In genomic region chr11:68176550-68176949, GRCm38 (mm10) we compare ENCODE assay signal across 17 mouse cellular contexts.
DNase-seq lines count a peak whose midpoint lies in the region; ATAC-seq and TF ChIP-seq lines count a peak whose summit lies in the region.
"Had no signal": no experiment of that assay in that cellular context is flagged by ENCODE, and none has a peak within 500 bp of the region (broad histone marks: within the 10 kb centered on the region; RNA-seq: fewer than 3 reads in every experiment).

No protein-coding gene starts in this region.

- H3K9ac ChIP-seq in kidney, postnatal 0 days (ENCODE audit: low read depth, low read length) = no peak overlapping the region
- no peak overlapping the region for H3K9ac ChIP-seq in stomach, embryonic 14.5 days (replicated peaks; ENCODE audit: low read depth, low read length)
- H3K9ac ChIP-seq in hindbrain, embryonic 16.5 days (ENCODE audit: low read depth, low read length) = no peak overlapping the region
- H3K9ac ChIP-seq: forebrain, embryonic 13.5 days; heart, embryonic 13.5 days; hindbrain, embryonic 15.5 days; liver, embryonic 12.5 days had no signal

- no peak overlapping the region for H3K4me3 ChIP-seq in kidney, postnatal 0 days (replicated peaks; ENCODE audit: low read depth, low read length)
- no peak overlapping the region for H3K4me3 ChIP-seq in stomach, embryonic 14.5 days (ENCODE audit: low read depth, low read length)
- no peak overlapping the region for H3K4me3 ChIP-seq in hindbrain, embryonic 16.5 days (ENCODE audit: low read length)
- H3K4me3 ChIP-seq: forebrain, embryonic 13.5 days; heart, embryonic 13.5 days; hindbrain, embryonic 15.5 days; left cerebral cortex, adult 2 months; liver, embryonic 12.5 days had no signal

- no peaks in the 10 kb centered on the region; the same call in 1 of the 2 replicates for H3K4me1 ChIP-seq in kidney, postnatal 0 days (replicated peaks; ENCODE audit: insufficient read depth, low read length)
- peaks cover 9% of the 10 kb centered on the region; the same call in 1 of the 2 replicates for H3K4me1 ChIP-seq in stomach, embryonic 14.5 days (ENCODE audit: control insufficient read depth, insufficient read depth, low read length)
- H3K4me1 ChIP-seq in hindbrain, embryonic 16.5 days (ENCODE audit: control insufficient read depth, insufficient read depth, low read depth, low read length) = no peaks in the 10 kb centered on the region
- H3K4me1 ChIP-seq: hindbrain, embryonic 15.5 days had no signal

- no peaks in the 10 kb centered on the region for H3K36me3 ChIP-seq in kidney, postnatal 0 days (ENCODE audit: insufficient read depth, low read length)
- no peaks in the 10 kb centered on the region for H3K36me3 ChIP-seq in stomach, embryonic 14.5 days (ENCODE audit: control insufficient read depth, insufficient read depth, low read length)
- H3K36me3 ChIP-seq in hindbrain, embryonic 16.5 days (ENCODE audit: control insufficient read depth, insufficient read depth, low read length) = no peaks in the 10 kb centered on the region
- H3K36me3 ChIP-seq: heart, embryonic 13.5 days; hindbrain, embryonic 15.5 days; liver, embryonic 12.5 days had no signal

- ATAC-seq in kidney, postnatal 0 days (replicated peaks; ENCODE audit: low FRiP score, low read depth) = no peak
- no peak; the same call in 1 of the 2 replicates for ATAC-seq in stomach, embryonic 14.5 days (ENCODE audit: insufficient number of reproducible peaks, insufficient read depth, low FRiP score, low read depth)
- no peak for ATAC-seq in hindbrain, embryonic 16.5 days
- ATAC-seq: forebrain, embryonic 13.5 days; liver, embryonic 12.5 days had no signal

- DNase-seq in kidney, postnatal 0 days (ENCODE audit: low spot score) = peak; percentile 61
- DNase-seq in kidney, adult 8-10 months = no peak
- DNase-seq in MEL-GATA-1-ER (ENCODE audit: extremely low read depth, low read depth) = peak; percentile 14
- DNase-seq in induced T-regulatory cell, adult 2 months (ENCODE audit: low read depth) = peak; percentile 51
- no peak for DNase-seq in left cerebral cortex, adult 8-10 months (ENCODE audit: low spot score in 2 of 2)
- no peak for DNase-seq in Muller cell, postnatal 12 days (ENCODE audit: inconsistent ontology term)
- DNase-seq: adrenal gland, adult 2 months; kidney, postnatal 4 days; spleen, adult 18-20 months; thymus, adult 2 months had no signal

- H3K27me3 ChIP-seq in kidney, postnatal 0 days (ENCODE audit: insufficient read depth, low read length) = no peaks in the 10 kb centered on the region
- no peaks in the 10 kb centered on the region for H3K27me3 ChIP-seq in stomach, embryonic 14.5 days (ENCODE audit: control insufficient read depth, insufficient read depth, low read length)
- no peaks in the 10 kb centered on the region for H3K27me3 ChIP-seq in hindbrain, embryonic 16.5 days (replicated peaks; ENCODE audit: control insufficient read depth, insufficient read depth, low read length)
- H3K27me3 ChIP-seq: forebrain, embryonic 13.5 days; heart, embryonic 13.5 days; hindbrain, embryonic 15.5 days; liver, embryonic 12.5 days had no signal

- H3K9me3 ChIP-seq in kidney, postnatal 0 days (replicated peaks; ENCODE audit: low read length) = no peaks in the 10 kb centered on the region
- no peaks in the 10 kb centered on the region for H3K9me3 ChIP-seq in stomach, embryonic 14.5 days (ENCODE audit: control insufficient read depth, low read depth, low read length)
- no peaks in the 10 kb centered on the region for H3K9me3 ChIP-seq in hindbrain, embryonic 16.5 days (ENCODE audit: control insufficient read depth, low read length)
- H3K9me3 ChIP-seq: forebrain, embryonic 13.5 days; heart, embryonic 13.5 days; hindbrain, embryonic 15.5 days; liver, embryonic 12.5 days had no signal

- WGBS in kidney, postnatal 0 days = 59% methylated on average over 4 of the region's 4 CpGs
- 33% methylated on average over 4 of the region's 4 CpGs for WGBS in stomach, embryonic 14.5 days
- 82% methylated on average over 4 of the region's 4 CpGs for WGBS in hindbrain, embryonic 16.5 days

- no peak for TF ChIP-seq CTCF in kidney, postnatal 0 days (IDR thresholded peaks at IDR 0.05; ENCODE audit: low read depth)

- no peak overlapping the region for H3K4me2 ChIP-seq in kidney, postnatal 0 days (ENCODE audit: low read length)
- H3K4me2 ChIP-seq in stomach, embryonic 14.5 days (replicated peaks; ENCODE audit: low read depth, low read length) = no peak overlapping the region
- H3K4me2 ChIP-seq in hindbrain, embryonic 16.5 days (ENCODE audit: low read length) = no peak overlapping the region
- H3K4me2 ChIP-seq: forebrain, embryonic 13.5 days; heart, embryonic 13.5 days; hindbrain, embryonic 15.5 days; liver, embryonic 12.5 days had no signal

- H3K27ac ChIP-seq in kidney, postnatal 0 days = no peak overlapping the region
- H3K27ac ChIP-seq in stomach, embryonic 14.5 days (ENCODE audit: low read length) = peak overlapping the region; percentile 66; the same call in 1 of the 2 replicates
- H3K27ac ChIP-seq in hindbrain, embryonic 16.5 days (ENCODE audit: low read depth, low read length) = no peak overlapping the region
- H3K27ac ChIP-seq: forebrain, embryonic 13.5 days; heart, embryonic 13.5 days; hindbrain, embryonic 15.5 days; left cerebral cortex, adult 2 months; liver, embryonic 12.5 days had no signal

Comparison
In these comparisons a context has a peak if more than half of its experiments do, and no peak if none do; other contexts are left out.
1. DNase-seq: peak in kidney, postnatal 0 days (single experiment), MEL-GATA-1-ER (single experiment) and induced T-regulatory cell, adult 2 months (single experiment); none in kidney, adult 8-10 months (0 of 2), left cerebral cortex, adult 8-10 months (0 of 2) and Muller cell, postnatal 12 days (single experiment).